Mouse (Mus musculus): ENCODE results near the gene Gfy.
"Not testable (repeated sequence)": the region's sequence is repeated elsewhere in the genome, so short reads cannot be mapped to it uniquely, and the experiment has no call there.

GRCm38 (mm10) chr7:45153052-45153451 lies 26.3 kb downstream of the Gfy start:
- not testable (repeated sequence) for TF ChIP-seq CTCF, EP300 (IDR thresholded peaks at IDR 0.05)

Measured in lung, postnatal 0 days (tissue).